Mouse (Mus musculus): ENCODE measurements at regions not wholly inside any gene's neighbourhood (a gene's known extent, or its start where the extent isn't known, plus 50 kb on each side); places are given as distances from the start of the nearest gene placed in this dataset.

GRCm38 (mm10) chr11:89836897-89837296, 59.4 kb upstream of the Ankfn1 start:
- Histone ChIP-seq H3K9me3 (ENCODE audit: control insufficient read depth, low read length) (no peaks in the 10 kb centered on the region), H3K4me3 (replicated peaks; ENCODE audit: low read length) (no peak overlapping the region), H3K4me1 (ENCODE audit: control insufficient read depth, insufficient read depth, low read length) (peaks cover 14% of the 10 kb centered on the region), H3K36me3 (ENCODE audit: control insufficient read depth, insufficient read depth, low read length) (no peaks in the 10 kb centered on the region), H3K27ac (replicated peaks; ENCODE audit: low read depth, low read length) (no peak overlapping the region), H3K27me3 (ENCODE audit: control insufficient read depth, insufficient read depth, low read length) (no peaks in the 10 kb centered on the region), H3K4me2 (replicated peaks; ENCODE audit: low read depth, low read length, severe bottlenecking) (no peak overlapping the region), H3K9ac (ENCODE audit: low read depth, low read length, severe bottlenecking) (no peak overlapping the region)
- 86% methylated on average over 4 of the region's 4 CpGs for WGBS
- ATAC-seq (ENCODE audit: low FRiP score, low read depth) (no peak), DNase-seq (ENCODE audit: low spot score) (no peak)
- TF ChIP-seq POLR2A (IDR thresholded peaks at IDR 0.05; ENCODE audit: borderline replicate concordance, extremely low read depth, insufficient read depth, insufficient read length): no peak

GRCm38 (mm10) chr11:89834068-89834467, 56.6 kb upstream of the Ankfn1 start:
- H3K27me3 ChIP-seq (ENCODE audit: control insufficient read depth, insufficient read depth, low read length): no peaks in the 10 kb centered on the region
- no peak overlapping the region for H3K4me3 ChIP-seq (replicated peaks; ENCODE audit: low read length)
- no peaks in the 10 kb centered on the region for H3K9me3 ChIP-seq (ENCODE audit: control insufficient read depth, low read length)
- ATAC-seq (ENCODE audit: low FRiP score, low read depth) (no peak), DNase-seq (ENCODE audit: low spot score) (peak; percentile 33)
- 60% methylated on average over 4 of the region's 4 CpGs for WGBS
- no peak overlapping the region for H3K27ac ChIP-seq (replicated peaks; ENCODE audit: low read depth, low read length)
- TF ChIP-seq POLR2A (IDR thresholded peaks at IDR 0.05; ENCODE audit: borderline replicate concordance, extremely low read depth, insufficient read depth, insufficient read length): no peak
- no peaks in the 10 kb centered on the region for H3K36me3 ChIP-seq (ENCODE audit: control insufficient read depth, insufficient read depth, low read length)
- no peak overlapping the region for H3K4me2 ChIP-seq (replicated peaks; ENCODE audit: low read depth, low read length, severe bottlenecking)
- no peak overlapping the region for H3K9ac ChIP-seq (ENCODE audit: low read depth, low read length, severe bottlenecking)
- no peaks in the 10 kb centered on the region for H3K4me1 ChIP-seq (ENCODE audit: control insufficient read depth, insufficient read depth, low read length)

GRCm38 (mm10) chr11:89831577-89832110, 54.2 kb upstream of the Ankfn1 start:
- peak; percentile 15 for DNase-seq (ENCODE audit: low spot score)
- TF ChIP-seq POLR2A (IDR thresholded peaks at IDR 0.05; ENCODE audit: borderline replicate concordance, extremely low read depth, insufficient read depth, insufficient read length): no peak

More at GRCm38 (mm10) chr11:89831577-89832110, 54.2 kb upstream of the Ankfn1 start:
- Histone ChIP-seq H3K27me3 (ENCODE audit: control insufficient read depth, insufficient read depth, low read length) (no peaks in the 10 kb centered on the region), H3K27ac (replicated peaks; ENCODE audit: low read depth, low read length) (no peak overlapping the region), H3K9me3 (ENCODE audit: control insufficient read depth, low read length) (no peaks in the 10 kb centered on the region), H3K4me1 (ENCODE audit: control insufficient read depth, insufficient read depth, low read length) (no peaks in the 10 kb centered on the region), H3K36me3 (ENCODE audit: control insufficient read depth, insufficient read depth, low read length) (no peaks in the 10 kb centered on the region), H3K4me2 (replicated peaks; ENCODE audit: low read depth, low read length, severe bottlenecking) (no peak overlapping the region), H3K4me3 (replicated peaks; ENCODE audit: low read length) (no peak overlapping the region), H3K9ac (ENCODE audit: low read depth, low read length, severe bottlenecking) (no peak overlapping the region)
- 77% methylated on average over 8 of the region's 8 CpGs for WGBS
- peak; percentile 70; the same call in 1 of the 2 replicates for ATAC-seq (ENCODE audit: low FRiP score, low read depth)

Measured in limb, embryonic 14.5 days (tissue).